Mouse (Mus musculus) ovary, postnatal 10 days (tissue): ENCODE measurements around the gene Ndufs8.
A peak's percentile ranks its signal among the peaks of the same experiment; 100 is the strongest.
"Not testable (repeated sequence)": the region's sequence is repeated elsewhere in the genome, so short reads cannot be mapped to it uniquely, and the experiment has no call there.

ENCODE experiments used
- DNase-seq: peaks from one replicate; pipeline ENCODE4 v3.0.0; 2022; ENCODE audit warnings: low spot score

Ndufs8 gene

DNA sequence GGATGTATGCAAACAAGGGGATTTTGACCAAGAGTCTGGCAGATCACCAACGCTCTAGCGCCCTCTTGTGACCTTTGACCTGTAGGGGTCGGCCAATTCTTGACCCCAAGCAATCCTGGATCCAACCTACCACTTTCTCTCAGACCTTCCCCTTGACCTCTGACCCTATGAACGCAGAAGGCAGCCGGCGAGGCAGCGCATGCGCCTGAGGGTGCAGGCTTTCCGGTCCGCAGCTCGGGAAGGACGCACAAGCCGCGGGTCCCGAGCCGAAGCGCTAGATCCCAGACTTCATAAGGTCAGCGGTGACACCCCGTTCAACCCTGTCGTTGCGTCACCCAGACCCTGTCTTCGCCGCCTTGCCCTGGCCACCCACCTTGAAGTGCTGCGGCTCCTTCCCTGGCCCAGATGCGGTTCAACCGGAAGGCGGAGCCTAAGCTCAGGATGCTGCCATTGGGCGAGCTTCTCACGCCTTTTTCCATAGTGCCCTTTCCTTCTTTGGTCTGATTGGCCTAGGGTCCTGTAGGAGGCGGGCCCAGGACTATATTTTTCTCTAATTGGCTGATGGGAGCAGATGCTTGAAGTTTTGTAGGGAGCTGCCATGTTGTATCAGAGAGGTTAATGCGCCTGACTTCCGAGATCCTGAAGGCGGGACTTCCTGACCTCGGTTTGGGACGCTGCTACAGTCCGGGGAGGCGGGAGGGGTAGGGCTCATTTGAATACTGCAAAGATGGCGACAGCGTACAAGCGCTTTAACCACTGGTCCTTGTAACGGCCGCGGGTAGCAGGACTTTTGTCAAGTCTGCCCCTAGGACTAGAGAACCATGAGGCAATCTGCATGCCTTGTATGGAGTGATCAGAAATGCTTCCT lies at the start of gene Ndufs8:
Ndufs8 (minus strand) TSS at position 438 of the 868 bp plus-strand sequence.
- peak; percentile 73 for DNase-seq

DNA sequence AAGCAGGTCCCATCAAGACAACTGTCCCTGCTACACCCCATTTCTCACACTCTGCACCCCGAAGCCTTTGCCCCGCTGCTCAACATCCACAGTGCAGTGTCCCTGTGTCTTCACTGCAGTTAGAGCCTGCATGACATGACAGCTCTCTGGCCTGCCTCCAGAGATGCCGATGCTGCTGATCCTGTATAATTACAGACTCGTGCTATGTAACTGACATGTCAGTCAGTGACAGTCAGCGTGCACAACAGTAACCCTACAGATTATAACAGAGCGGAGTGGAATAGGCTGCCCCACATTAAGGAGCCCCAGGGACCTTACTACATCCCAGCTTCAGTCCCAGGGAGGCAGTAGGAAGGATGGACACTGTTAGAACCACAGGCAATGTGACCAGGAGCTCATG lies 49.2 kb upstream of the Ndufs8 start:
- not testable (repeated sequence) for DNase-seq

DNA sequence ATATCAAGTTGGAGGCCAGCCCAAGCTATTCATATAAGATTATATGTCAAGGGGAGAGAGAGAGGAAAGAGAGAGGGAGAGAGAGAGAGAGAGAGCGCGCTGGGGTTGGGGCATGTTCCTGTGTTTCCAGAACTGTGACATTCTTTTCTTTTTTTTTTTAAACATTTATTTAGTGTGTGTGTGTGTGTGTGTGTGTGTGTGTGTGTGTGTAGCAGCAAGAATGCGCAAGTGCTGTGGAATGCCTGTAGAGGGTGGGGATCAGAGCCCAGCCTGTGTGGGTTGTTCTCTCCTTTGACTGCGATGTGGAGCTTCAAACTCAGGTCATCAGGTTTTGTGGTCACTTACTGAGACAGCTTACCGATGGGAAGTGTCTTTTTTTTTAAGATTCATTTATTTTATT lies 47.6 kb upstream of the Ndufs8 start:
- no peak for DNase-seq

DNA sequence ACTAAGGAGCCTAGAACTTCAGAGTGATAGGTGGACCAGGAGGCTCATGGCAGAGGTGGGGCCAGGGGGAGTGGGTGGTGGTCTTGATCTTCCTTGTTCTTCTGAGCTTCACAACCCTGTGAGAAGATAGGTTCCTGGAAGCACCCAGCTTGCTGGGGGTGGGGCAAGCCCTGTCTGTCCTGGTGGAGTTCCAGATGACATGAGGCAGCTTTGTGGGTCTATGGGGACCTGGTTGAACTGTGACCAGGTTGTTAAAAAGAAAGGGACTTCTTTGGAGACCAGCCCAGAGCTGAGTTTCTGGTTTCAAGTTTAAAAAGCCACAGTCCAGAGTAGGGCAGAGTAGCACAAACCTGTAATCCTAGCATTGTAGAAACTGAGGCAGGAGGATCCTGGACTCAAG lies 46.5 kb upstream of the Ndufs8 start:
- DNase-seq = no peak

DNA sequence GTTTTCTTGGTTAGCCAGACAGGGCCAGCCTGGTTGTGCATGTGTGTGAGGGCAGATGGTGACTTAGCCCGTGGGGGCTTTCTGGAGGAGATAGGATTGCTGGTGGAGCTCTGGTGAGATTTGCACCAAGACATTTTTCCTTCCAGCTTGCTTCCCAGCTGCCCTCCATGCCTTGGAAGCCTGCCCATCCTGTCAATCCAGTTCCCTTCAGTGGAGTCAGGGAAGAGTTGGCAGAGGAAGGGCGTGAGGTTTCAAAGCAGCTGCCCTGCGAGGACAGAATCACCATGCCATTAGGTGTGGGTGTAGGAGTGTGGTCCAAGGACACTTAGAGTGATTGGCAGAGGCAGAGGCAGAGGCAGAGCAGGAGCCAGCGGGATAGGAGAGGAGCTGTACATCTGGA lies 45.9 kb upstream of the Ndufs8 start, which contains the start of gene Aldh3b3:
Aldh3b3 (plus strand) TSS at position 176 of the 400 bp plus-strand sequence.
- no peak for DNase-seq

DNA sequence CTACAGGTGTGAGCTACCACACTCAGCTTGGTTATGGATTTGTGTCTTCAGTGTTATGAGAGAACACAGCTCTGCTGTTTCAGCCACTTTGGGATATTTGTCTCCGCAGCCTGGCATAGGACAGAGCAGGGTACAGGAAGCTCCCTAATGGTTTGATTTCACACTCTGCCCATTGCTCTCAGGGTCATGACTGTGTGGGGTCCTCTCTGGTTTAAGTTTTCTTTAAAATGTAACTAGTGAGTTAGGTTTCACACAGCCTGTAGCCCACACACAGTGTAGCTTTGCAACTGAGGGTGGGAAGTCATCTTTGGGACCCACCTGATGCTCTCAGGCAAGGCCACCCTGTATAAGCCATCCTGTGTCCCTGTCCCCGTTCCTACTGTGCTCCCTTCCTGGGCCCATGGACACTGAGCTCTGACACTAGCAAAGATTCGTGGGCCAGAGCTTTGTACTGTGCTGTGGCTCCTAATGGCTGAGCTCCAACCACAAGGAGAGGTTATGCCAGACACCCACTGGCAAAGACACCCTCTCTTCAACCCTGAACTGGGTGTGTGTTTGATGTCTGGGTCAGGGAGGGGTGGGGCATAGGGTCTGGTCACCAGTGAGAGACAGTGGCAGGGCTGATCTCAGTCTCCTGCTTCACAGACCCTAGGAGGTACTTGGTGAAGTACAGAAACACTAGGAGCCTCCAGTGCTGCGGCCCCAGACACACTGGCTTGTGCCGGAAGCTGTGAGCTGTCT lies 44.9 kb upstream of the Ndufs8 start:
- DNase-seq = not testable (repeated sequence)

DNA sequence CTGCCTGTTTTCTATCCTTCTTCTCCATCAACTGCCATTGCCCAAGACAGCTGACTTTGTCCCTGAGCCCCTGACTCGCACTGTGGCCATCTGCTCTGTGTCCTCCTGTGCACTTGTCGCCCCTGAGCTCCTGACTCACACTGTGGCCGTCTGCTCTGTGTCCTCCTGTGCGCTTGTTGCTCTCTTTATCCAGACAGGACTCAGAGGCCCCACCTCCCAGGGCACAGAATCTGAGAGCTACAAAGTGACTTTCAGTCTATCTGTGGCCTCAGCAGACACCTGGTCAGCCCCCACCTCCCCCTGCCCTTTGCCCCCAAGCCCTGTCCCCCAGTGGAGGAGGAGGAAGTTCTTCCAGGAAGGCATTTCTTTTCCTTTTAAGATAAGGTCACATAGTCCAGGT lies 43.2 kb upstream of the Ndufs8 start:
- DNase-seq = no peak

DNA sequence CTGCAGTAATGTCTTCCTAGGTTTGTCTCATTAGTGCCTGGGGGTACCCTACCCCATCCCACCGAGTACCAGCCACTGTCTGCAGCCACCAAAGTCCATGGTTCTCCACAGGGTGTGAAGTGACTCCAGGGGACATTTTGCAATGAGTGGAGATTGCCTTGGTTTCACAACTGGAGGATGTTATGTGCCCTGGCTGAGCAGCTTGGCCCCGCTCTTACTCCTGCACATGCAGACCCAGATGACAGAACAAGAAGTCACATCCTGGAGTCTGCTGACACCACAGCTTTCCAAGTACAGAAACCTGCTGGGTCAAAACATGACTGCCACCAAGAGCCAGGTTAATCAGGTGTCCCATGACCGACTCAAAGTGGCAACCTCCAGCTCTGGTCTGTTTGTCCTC lies 42.5 kb upstream of the Ndufs8 start:
- no peak for DNase-seq

DNA sequence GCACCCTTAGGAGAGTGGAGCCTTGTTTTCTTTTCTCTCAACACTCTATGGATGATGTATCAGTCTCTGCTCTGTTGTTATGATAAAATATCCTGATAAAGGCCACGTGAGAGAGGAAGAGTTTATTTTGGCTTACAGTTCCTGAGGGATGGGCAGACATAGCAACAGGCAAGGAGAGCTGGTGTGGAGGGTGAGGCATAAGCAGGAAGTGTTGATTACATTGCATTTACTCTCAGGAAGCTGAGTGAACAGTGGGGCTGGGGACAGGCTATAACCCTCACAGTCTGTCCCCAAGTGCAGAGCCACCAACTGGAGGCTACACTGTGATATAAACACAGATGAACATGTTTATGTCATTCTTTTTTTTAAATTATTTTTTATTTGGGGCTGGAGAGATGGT lies 39.5 kb upstream of the Ndufs8 start:
- DNase-seq = no peak

DNA sequence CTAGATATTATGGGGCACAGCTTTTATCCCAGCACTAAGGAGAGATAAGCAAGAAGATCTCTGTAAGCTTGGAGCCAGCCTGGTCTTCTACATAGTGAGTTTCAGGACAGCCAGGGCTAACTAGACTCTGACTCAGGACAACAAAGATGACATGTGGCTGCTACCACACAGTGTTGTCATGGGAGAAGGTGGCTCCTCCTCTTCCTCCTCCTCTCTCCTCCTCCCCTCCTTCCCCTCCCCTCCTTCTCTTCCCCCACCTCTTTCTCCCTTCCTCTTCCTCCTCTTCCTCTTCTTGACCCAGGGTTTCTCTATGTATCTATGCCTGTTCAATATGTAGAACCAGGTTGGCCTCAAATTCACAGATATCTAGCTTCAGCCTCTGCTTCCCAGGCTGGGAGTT lies 38.9 kb upstream of the Ndufs8 start:
- DNase-seq = no peak

DNA sequence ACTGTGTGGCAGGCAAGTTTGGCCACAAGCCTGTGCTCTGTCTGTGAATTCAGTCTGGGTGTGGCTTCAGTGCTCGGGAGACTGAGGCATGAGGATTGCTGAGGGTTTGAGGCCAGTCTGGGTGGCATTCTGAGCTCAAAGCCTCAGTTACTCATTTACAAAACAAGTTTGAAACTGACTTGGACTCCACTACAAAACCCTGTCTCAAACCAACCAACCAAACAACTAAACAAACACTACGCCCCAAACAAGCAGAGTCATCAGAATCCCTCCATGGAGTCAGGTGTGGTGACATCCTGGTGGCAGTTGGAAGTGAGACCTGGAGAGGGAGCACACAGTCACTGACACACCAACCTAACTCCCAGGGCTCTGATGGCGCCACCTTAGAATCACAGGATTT lies 37.8 kb upstream of the Ndufs8 start:
- DNase-seq = no peak

DNA sequence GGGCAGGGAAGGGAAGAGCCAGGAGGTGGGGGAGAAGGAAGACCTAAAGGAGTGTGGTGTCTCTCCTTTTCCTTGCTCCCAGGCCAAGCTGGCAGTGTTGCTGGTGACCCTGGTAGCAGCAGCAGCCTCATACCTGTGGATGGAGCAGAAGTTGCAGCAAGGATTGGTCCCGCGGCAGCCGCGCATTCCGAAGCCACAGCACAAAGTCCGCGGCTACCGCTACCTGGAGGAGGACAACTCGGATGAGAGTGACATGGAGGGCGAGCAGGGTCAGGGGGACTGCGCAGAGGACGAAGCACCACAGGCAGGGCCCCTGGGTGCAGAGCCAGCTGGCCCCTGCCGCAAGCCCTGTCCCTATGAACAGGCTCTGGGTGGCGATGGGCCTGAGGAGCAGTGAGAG lies 36.0 kb upstream of the Ndufs8 start:
- DNase-seq = no peak

DNA sequence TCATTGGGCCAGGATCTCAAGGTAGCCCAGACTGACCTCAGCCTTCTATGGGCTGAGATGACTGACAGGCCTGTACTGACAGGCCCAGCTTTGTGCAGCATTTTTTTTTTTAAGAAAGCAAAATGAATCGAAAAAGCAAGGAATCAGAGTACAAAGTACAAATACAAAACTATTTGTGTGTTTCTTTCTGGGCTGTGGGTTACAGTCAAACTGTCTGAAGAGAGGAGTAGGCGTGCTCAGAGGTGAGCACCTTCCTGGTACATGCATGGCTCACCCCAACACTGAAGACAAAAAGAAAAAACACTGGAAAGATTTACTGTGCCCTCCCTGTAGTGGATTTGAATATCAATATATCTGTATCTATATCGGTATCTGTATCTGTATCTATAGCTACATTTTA lies 35.2 kb upstream of the Ndufs8 start:
- DNase-seq = no peak

DNA sequence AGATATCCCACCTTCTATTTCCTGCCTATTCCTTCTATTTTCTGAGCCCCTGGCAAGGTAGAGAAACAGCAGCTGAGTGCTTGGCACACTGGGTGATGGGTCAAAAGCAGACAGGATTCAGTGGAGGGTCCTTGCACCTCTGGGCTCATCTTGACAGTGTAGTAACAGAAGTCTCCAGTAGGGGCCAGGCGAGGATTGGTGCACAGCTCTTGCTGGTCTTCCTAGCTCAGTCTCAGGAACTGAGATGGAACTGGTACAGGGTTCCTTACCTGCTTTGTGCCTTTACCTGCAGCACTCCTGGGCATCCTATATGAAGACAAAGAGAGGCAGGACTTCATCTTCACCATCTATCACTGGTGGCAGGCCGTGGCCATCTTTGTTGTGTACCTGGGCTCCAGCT lies 34.1 kb upstream of the Ndufs8 start:
- peak; percentile 38 for DNase-seq

DNA sequence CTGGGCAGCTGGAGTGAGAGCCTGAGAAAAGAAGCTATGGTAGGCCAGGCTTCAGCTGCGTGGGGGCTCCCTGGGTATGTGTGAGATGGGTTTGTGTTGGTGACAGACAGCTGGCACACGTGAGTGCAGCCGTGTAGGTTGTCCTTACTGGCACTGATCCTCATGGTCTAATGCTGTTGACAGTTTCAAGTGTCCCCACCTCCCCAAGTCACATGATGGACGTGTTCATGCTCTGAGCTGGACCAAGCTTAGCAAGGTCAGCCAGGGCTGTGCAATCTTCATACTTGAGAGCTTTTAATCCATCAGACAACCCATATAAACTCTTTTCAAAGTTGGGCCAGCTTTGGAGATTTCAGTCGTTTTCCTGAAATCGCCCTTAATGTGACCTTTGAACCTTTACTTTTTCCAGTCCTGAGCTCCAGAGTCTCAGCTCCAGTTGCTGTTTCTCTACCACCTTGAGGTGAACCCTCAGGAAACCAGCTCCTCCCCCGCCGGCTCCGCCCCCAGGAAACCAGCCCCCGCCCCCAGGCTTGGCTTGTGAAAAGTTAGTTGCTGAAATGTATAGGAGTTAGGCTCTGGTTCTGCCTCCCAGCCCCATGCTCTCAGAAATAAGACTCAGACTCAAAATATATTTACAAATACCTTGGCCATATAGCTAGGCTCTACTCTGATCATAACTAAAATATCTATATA lies 33.4 kb upstream of the Ndufs8 start:
- no peak for DNase-seq

DNA sequence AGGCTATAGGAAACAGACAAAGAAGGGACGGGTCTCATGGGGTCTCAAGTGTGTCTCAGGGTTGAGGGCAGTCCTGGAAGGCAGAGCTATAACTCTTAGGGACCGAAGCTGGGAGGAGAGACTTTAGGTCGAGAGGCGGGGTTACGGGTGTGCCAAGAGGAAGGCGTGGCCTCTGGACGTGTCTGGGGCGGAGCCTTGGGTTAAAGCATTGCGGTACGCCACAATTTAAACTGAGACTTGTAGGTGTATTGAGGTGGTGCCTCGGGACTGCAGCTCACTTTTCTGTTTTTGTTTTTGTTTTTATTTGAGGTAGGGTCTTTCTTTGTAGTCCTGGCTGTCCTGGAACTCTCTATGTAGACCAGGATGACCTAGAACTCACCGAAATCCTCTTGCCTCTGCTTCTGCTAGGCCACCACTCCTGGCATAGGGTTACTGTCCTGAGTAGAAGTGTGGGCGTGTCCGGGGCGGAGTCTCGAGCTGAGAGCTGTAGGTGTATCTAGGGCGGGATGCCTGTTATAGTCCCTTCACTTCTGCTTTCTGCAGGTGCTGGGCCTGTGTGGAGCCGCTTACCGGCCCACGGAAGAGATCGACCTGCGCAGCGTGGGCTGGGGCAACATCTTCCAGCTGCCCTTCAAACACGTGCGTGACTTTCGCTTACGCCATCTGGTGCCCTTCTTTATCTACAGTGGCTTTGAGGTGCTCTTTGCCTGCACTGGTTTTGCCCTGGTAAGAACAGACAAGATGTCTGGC lies 30.6 kb upstream of the Ndufs8 start:
- no peak for DNase-seq

DNA sequence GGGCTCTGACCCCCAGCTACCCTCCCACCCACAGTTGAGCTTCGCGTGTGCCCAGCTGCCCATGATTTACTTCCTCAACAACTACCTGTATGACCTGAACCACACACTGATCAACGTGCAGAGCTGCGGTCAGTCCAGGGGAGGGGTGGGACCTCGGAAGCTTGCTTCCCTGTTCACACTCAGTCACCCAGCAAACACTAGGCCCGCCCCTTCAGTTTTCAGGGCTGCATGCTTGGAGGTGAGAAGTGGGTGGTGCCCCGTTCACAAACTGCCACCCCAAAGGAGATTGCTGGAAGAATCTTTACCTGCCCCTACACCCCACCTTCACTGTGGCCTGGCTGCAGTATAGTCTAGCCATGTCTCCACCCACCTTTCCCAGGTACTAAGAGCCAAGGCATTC lies 29.7 kb upstream of the Ndufs8 start:
- no peak for DNase-seq

DNA sequence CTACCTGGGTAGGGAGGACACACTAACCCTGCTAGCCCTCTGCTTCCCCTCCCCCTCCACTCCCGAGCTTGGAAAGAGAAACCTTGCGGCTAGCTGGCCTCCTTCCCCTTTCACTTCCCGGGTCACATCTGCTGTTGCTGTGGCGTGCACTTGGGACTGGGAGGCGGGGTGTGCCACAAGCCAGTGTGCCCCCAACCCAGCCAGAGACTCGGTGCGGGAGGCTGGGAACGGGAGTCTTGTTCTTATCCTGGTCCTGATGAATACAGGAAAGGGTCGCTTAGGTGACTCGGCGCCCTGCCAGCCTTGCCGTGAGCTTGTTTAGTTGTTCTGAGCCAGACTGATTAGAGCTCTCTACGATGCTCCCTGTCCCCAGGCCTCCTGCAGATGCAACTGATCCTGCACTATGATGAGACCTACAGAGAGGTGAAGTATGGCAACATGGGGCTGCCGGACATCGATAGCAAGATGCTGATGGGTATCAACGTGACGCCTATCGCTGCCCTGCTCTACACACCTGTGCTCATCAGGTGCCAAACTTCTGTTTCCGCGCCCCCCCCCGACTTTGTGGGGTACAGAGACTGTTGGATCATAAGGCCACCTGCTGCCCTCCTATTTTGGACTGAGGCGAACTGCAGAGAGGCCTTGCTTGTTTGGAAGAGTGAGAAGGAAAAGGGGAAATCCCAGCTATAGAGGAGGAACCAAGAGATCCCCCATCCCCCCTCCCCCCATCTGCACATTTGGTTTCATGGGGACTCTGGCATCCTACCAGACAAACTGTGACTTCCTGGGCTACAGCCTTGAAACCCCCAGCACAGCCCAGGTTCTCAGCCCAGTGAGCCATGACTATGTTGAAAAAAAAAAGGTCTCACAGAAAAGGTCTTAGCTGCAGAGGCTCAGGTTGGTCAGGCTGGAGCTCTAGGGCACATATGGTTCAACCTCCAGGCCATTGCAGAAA lies 23.6 kb upstream of the Ndufs8 start:
- DNase-seq = peak; percentile 37

DNA sequence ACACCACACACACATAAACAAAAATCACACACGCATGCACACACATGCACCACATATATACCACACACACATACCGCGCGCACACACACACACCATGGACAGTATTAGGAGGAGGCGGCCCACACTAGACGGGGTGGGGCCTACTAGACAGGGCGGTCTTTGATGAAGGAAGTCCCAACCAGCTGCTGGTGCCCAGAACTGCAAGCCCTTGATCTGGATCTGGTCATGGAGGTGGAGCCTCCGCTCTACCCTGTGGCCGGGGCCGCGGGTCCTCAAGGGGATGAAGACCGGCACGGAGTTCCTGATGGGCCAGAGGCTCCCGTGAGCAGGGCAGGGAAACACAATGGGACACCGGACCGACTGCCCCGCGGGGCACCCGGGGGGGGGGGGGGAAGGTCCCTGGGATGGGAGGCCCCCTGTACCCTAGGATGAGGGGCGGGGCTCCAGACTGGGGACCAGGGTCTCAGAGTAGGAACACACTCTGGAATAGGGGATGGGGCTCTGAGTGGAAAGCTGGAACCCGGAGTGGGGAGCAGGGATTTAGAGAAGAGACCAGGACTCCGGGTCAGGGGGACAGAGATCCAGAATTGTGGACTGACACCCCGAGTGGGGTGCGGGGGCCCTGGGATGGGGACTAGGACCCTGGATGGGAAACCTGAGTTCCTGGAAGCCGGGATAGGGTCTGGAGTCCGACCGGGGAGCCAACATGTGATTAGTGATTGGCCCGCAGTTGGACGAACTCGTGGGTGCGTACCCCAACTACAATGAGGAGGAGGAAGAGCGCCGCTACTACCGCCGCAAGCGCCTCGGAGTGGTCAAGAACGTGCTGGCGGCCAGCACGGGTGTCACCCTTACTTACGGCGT lies 22.7 kb upstream of the Ndufs8 start, which contains the start of gene Unc93b1:
Unc93b1 (plus strand) TSS at position 155 of the 864 bp plus-strand sequence.
- no peak for DNase-seq

DNA sequence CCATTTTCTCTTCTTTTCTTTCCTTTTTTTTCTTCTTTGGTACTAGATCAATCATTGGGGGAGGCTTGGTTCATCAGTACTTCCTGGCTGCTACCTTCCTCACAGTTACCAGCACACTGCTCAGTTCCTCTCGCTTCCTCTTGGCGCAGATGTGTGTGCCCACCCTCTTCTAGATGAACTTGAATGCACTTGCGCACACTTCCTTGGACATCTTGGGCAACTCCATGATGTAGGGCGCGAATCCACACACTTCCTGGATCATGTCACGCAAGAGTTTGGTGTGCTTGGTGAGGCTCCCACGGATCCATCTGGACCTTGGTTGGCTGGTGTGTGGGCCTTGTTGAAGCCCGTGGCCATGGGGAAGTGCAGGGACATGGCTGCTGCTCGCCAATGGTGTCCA lies 19.1 kb upstream of the Ndufs8 start:
- no peak for DNase-seq
